Mouse (Mus musculus) liver, embryonic 16.5 days (tissue): ENCODE measurements around the gene N6amt1. TPM values are rescaled to one million over a fixed set of nuclear protein-coding genes. Genes with fewer than 3 reads are reported as not detected.
A peak's percentile ranks its signal among the peaks of the same experiment; 100 is the strongest.

Experiments
- ATAC-seq: fragments of 200-750 bp; cut with Nextera tagmentation; 2 replicates; pipeline ENCODE4 v1.8.0; 2017; ENCODE audit warnings: low read depth, mild to moderate bottlenecking, moderate number of reproducible peaks, moderate library complexity
- H3K27ac ChIP-seq: fragments of 300-500 bp; sonication (generic); 2 replicates; pipeline ENCODE4 v1.5.1; 2014; ENCODE audit warnings: mild to moderate bottlenecking, low read length
- H3K27me3 ChIP-seq: fragments of 300-500 bp; sonication (generic); 2 replicates; pipeline ENCODE4 v1.6.1; 2014; ENCODE audit warnings: low read depth, low read length, mixed read lengths; ENCODE audit not compliant: control insufficient read depth, insufficient read depth
- H3K36me3 ChIP-seq: fragments of 300-500 bp; sonication (generic); 2 replicates; pipeline ENCODE4 v1.6.1; 2014; ENCODE audit warnings: mild to moderate bottlenecking; ENCODE audit not compliant: control insufficient read depth, insufficient read depth
- H3K4me1 ChIP-seq: fragments of 300-500 bp; sonication (generic); 2 replicates; pipeline ENCODE4 v1.6.1; 2014; ENCODE audit warnings: low read depth, low read length, mixed read lengths; ENCODE audit not compliant: control insufficient read depth
- H3K4me2 ChIP-seq: fragments of 300-500 bp; sonication (generic); 2 replicates; pipeline ENCODE4 v1.6.1; 2014; ENCODE audit warnings: low read depth, low read length, mixed read lengths
- H3K4me3 ChIP-seq: fragments of 300-500 bp; sonication (generic); 2 replicates; pipeline ENCODE4 v1.5.1; 2014; ENCODE audit warnings: low read depth, mild to moderate bottlenecking, low read length
- H3K9ac ChIP-seq: fragments of 300-500 bp; sonication (generic); 2 replicates; pipeline ENCODE4 v1.6.1; 2014; ENCODE audit warnings: low read depth, low read length
- H3K9me3 ChIP-seq: fragments of 300-500 bp; sonication (generic); replicated peaks from 2 replicates; pipeline ENCODE4 v1.6.1; 2016; ENCODE audit warnings: low read length; ENCODE audit not compliant: control insufficient read depth
- WGBS: fragments of 180-500 bp; shearing (Covaris S2); extraction: QIAGEN DNeasy Blood & Tissue Kit; methylation state at CpG from one replicate; pipeline ENCODE4 v1.1.7; 2014; ENCODE audit not compliant: insufficient replicate concordance; 5-methylcytosine and 5-hydroxymethylcytosine counted together
- polyA plus RNA-seq: library from polyadenylated mRNA; unstranded; fragments of >200 nt; fragmentation: Nextera tagmentation; extraction: Ambion mirVana; gene quantifications from 2 replicates; pipeline ENCODE4 v1.2.1, GENCODE M21; 2015

The N6amt1 gene
- polyA plus RNA-seq: 5.2 and 6.2 TPM in 2 replicates

DNA sequence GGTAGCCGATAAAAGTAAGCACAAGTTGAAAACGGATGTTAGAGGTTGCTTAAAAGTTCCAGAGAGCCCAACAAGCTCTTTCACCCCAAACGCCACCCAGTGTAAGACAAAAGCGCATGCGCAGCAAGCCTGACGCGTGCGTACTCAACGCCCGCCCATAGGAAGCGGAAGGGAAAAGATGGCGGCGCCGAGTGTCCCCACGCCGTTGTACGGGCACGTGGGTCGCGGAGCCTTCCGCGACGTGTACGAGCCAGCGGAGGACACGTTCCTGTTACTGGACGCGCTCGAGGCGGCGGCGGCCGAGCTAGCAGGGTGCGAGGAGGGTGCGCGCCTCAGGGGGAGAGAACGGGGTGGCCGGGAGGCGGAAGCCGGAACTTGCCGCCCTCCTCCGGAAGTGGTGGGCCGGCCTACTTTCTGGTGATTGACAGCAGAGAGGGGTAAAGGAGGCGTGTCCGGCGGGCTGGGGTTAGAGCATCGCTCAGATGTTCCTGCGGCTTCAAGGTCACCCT, at the start of gene N6amt1:
N6amt1 (plus strand) TSS at position 111 of the 509 bp plus-strand sequence.
- Histone ChIP-seq H3K27ac (peak within 1 kb of the TSS; percentile 90), H3K27me3 (no peaks in the 10 kb centered on the region), H3K4me2 (peak within 1 kb of the TSS; percentile 54), H3K9ac (peak within 1 kb of the TSS; percentile 79), H3K4me1 (no peaks in the 10 kb centered on the region), H3K36me3 (peaks cover 4% of the 10 kb centered on the region; the same call in 1 of the 2 replicates), H3K9me3 (no peaks in the 10 kb centered on the region), H3K4me3 (peak within 1 kb of the TSS; percentile 84)
- under 1% methylated on average over 48 of the region's 48 CpGs for WGBS
- peak; percentile 98 for ATAC-seq

GRCm38 (mm10) chr16:87305251-87306011, 48.6 kb upstream of the N6amt1 start:
- Histone ChIP-seq H3K4me3 (no peak overlapping the region), H3K27me3 (no peaks in the 10 kb centered on the region), H3K4me2 (no peak overlapping the region), H3K36me3 (no peaks in the 10 kb centered on the region), H3K27ac (no peak overlapping the region), H3K4me1 (no peaks in the 10 kb centered on the region), H3K9ac (no peak overlapping the region), H3K9me3 (no peaks in the 10 kb centered on the region)
- no peak for ATAC-seq
- 56% methylated on average over 11 of the region's 11 CpGs for whole genome bisulfite sequencing

DNA sequence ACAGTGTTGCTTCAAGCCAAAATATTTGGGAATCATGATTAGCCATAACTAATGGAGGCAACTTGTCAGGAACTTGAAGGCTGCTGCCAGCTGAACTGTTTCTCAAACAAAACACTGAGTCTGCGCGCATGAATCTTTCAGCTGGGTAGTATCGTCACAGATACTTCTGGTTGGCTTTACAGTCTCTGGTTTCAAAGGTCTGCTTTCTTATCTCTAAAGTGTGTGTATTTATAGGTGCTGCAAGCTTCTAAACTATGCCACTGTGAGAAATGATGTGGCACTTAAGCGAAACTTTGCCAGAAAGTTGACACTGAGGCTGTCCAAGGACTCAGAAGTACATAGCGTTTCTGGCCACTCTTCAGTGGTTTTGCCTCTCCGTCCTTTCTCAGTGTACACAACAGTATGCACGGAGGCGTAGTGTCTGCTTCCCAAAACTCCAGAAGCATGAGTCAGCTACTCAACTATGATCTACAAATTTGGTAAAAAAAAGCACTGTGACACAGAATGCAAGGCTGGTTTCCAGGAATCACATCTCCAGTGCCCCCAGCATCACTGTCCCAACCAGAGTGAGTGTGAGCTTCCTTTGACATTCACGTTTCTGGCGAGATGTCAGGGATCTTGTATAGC, 46.8 kb upstream of the N6amt1 start:
- no peaks in the 10 kb centered on the region for H3K9me3 ChIP-seq
- H3K36me3 ChIP-seq: no peaks in the 10 kb centered on the region
- no peak overlapping the region for H3K27ac ChIP-seq
- 54% methylated on average over 10 of the region's 10 CpGs for WGBS
- H3K4me3 ChIP-seq: no peak overlapping the region
- no peaks in the 10 kb centered on the region for H3K4me1 ChIP-seq
- no peaks in the 10 kb centered on the region for H3K27me3 ChIP-seq
- no peak for ATAC-seq
- no peak overlapping the region for H3K4me2 ChIP-seq
- no peak overlapping the region for H3K9ac ChIP-seq

DNA sequence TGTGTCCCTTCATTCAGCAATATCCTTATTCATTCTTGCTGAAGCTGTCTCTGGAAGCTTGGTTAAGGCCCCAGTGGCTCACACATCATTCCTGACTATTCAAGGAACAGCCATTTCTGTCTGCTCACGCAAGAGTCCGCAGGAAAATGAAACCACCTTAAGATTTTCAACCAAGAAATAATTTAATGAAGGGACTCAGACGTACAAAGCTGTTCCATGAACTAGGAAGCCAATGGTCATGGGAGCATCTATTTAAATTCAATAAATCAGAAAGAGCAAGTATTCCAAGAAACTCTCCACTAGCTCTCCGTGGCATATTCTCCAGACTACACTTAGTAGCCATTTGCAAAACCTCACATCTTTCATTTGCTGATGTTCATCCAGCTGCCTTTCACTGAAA, 43.3 kb upstream of the N6amt1 start:
- no peak overlapping the region for H3K9ac ChIP-seq
- WGBS: 71% methylated on average over 4 of the region's 4 CpGs
- ATAC-seq: no peak
- no peaks in the 10 kb centered on the region for H3K36me3 ChIP-seq
- H3K4me3 ChIP-seq: no peak overlapping the region
- H3K9me3 ChIP-seq: no peaks in the 10 kb centered on the region
- H3K27ac ChIP-seq: no peak overlapping the region
- H3K4me2 ChIP-seq: no peak overlapping the region
- no peaks in the 10 kb centered on the region for H3K27me3 ChIP-seq
- H3K4me1 ChIP-seq: no peaks in the 10 kb centered on the region

- no peak overlapping the region for H3K27ac ChIP-seq
- H3K36me3 ChIP-seq: no peaks in the 10 kb centered on the region
- no peak for ATAC-seq
- H3K4me2 ChIP-seq: no peak overlapping the region
- no peaks in the 10 kb centered on the region for H3K9me3 ChIP-seq
- no peaks in the 10 kb centered on the region for H3K27me3 ChIP-seq
- no peak overlapping the region for H3K4me3 ChIP-seq
- H3K4me1 ChIP-seq: no peaks in the 10 kb centered on the region
- WGBS: 43% methylated on average over 5 of the region's 5 CpGs
- no peak overlapping the region for H3K9ac ChIP-seq
Measured at GRCm38 (mm10) chr16:87318200-87318811, 35.7 kb upstream of the N6amt1 start.

- no peak overlapping the region for H3K27ac ChIP-seq
- H3K9me3 ChIP-seq: no peaks in the 10 kb centered on the region
- no peak for ATAC-seq
- H3K4me2 ChIP-seq: no peak overlapping the region
- H3K4me3 ChIP-seq: no peak overlapping the region
- WGBS: 68% methylated on average over 5 of the region's 5 CpGs
- no peaks in the 10 kb centered on the region for H3K27me3 ChIP-seq
- no peaks in the 10 kb centered on the region for H3K4me1 ChIP-seq
- no peak overlapping the region for H3K9ac ChIP-seq
- no peaks in the 10 kb centered on the region for H3K36me3 ChIP-seq
Measured at GRCm38 (mm10) chr16:87318998-87319397, 35.0 kb upstream of the N6amt1 start.

GRCm38 (mm10) chr16:87319541-87320251, 34.3 kb upstream of the N6amt1 start:
- H3K4me1 ChIP-seq: no peaks in the 10 kb centered on the region
- no peak overlapping the region for H3K9ac ChIP-seq
- H3K9me3 ChIP-seq: no peaks in the 10 kb centered on the region
- H3K27me3 ChIP-seq: no peaks in the 10 kb centered on the region
- H3K36me3 ChIP-seq: no peaks in the 10 kb centered on the region
- no peak overlapping the region for H3K27ac ChIP-seq
- 51% methylated on average over 5 of the region's 5 CpGs for WGBS
- no peak overlapping the region for H3K4me3 ChIP-seq
- no peak overlapping the region for H3K4me2 ChIP-seq
- no peak for ATAC-seq

DNA sequence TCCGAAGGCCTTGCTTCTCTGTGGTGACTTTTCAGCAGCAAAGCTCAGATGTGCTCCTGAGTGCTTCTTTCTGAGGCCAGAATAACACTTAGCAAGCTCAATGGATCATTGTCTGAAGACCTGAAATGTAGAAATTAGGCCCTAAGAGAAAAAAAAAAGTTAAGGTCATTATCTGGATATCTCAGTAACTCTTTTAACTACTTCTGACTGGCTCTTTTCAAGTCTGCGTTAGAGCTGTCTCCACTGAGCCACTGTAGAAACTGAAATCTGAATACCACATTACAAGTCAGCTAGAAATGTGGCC, 33.8 kb upstream of the N6amt1 start:
- Histone ChIP-seq H3K4me1 (no peaks in the 10 kb centered on the region), H3K27ac (no peak overlapping the region), H3K4me3 (no peak overlapping the region), H3K27me3 (no peaks in the 10 kb centered on the region), H3K9me3 (no peaks in the 10 kb centered on the region), H3K9ac (no peak overlapping the region), H3K36me3 (no peaks in the 10 kb centered on the region), H3K4me2 (no peak overlapping the region)
- ATAC-seq: no peak
- 66% methylated on average over 2 of the region's 2 CpGs for WGBS
